Mouse (Mus musculus) embryonic fibroblast, embryonic 13.5 days (primary cell): ENCODE measurements around the gene Nt5m.

Experiments
- CTCF ChIP-seq: IDR thresholded peaks from 2 replicates; pipeline ENCODE4 v1.5.1; 2011; ENCODE audit warnings: mild to moderate bottlenecking, control low read depth, low read length, moderate library complexity, borderline replicate concordance; ENCODE audit not compliant: insufficient read depth
- POLR2A ChIP-seq: IDR thresholded peaks from 2 replicates; pipeline ENCODE4 v1.6.1; 2011; ENCODE audit warnings: low read depth, mild to moderate bottlenecking, control low read depth, low read length, moderate library complexity

- TF ChIP-seq CTCF (no peak), POLR2A (no peak)
Observed at GRCm38 (mm10) chr11:59811211-59811610, 28.0 kb upstream of the Nt5m start.
